Mouse (Mus musculus) Patski (cell line): ENCODE results near the gene Bloc1s3. TPM values are rescaled to one million over a fixed set of nuclear protein-coding genes. Genes with fewer than 3 reads are reported as not detected.

Experiments used
- ATAC-seq: fragments of 100-300 bp; one replicate; pipeline ENCODE4 v1.8.0; 2021
- CTCF ChIA-PET: fragments of 350-600 bp; sonication (Branson Sonifier 250); formaldehyde crosslinking; loops from one replicate; lab custom pipeline; 2022; ENCODE audit warnings: inconsistent platforms; lab: Charles Lee
- POLR2A ChIA-PET: fragments of 350-600 bp; sonication (Branson Sonifier 250); formaldehyde crosslinking; loops from one replicate; lab custom pipeline; 2022; ENCODE audit warnings: antibody characterized with exemption, inconsistent platforms; lab: Charles Lee
- DNase-seq: peaks from one replicate; pipeline ENCODE4 v3.0.0-alpha.2; 2011; ENCODE audit warnings: low read depth, low spot score
- H3K27me3 ChIP-seq: fragments of 371-371 bp; one replicate; pipeline ENCODE4 v1.5.1; 2021
- CTCF ChIP-seq: fragments of 100-300 bp; IDR thresholded peaks from one replicate; pipeline ENCODE4 v1.5.1; 2021
- in situ Hi-C: fragments of 300-500 bp; cut with MboI; formaldehyde crosslinking; loops from 3 replicates; pipeline ENCODE4 v1.11.1; 2018; ENCODE audit warnings: low pct_unique_long_range_greater_than_20kb, mixed read lengths
- polyA plus RNA-seq: library from polyadenylated mRNA; unstranded; gene quantifications from one replicate; pipeline ENCODE4 v1.2.3, GENCODE M21; 2021

Bloc1s3 gene
- polyA plus RNA-seq, 1 experiment from 2014 or later = 9.8 TPM

- CTCF ChIA-PET = interaction anchor here (1.5 kb wide), 1 partner anchor 24 kb away, joined by 3 read pairs; no protein-coding TSS in a partner anchor
- ATAC-seq (no peak), DNase-seq (no peak)
- TF ChIP-seq CTCF = no peak
- H3K27me3 ChIP-seq = no peaks in the 10 kb centered on the region
- in situ Hi-C loops = loop anchor here (5.0 kb wide), 1 partner anchor 34 kb away; no protein-coding TSS in a partner anchor
- POLR2A ChIA-PET = no interaction called here
Observed at GRCm38 (mm10) chr7:19462884-19463381, 45.2 kb downstream of the Bloc1s3 start, which contains the start of gene Exoc3l2. TSS of gene Exoc3l2 (plus strand) at chr7:19463331.

GRCm38 (mm10) chr7:19462443-19462842 lies 45.7 kb downstream of the Bloc1s3 start:
- ChIA-PET POLR2A (no interaction called here), CTCF (interaction anchor here (1.1 to 1.5 kb wide), 4 partner anchors 25 to 109 kb away, joined by 3 to 7 read pairs (median 3); no protein-coding TSS in a partner anchor)
- ATAC-seq (no peak), DNase-seq (no peak)
- no peak for TF ChIP-seq CTCF
- H3K27me3 ChIP-seq = no peaks in the 10 kb centered on the region
- in situ Hi-C loops = loop anchor here (5.0 kb wide), 1 partner anchor 35 kb away; no protein-coding TSS in a partner anchor

- in situ Hi-C loops = loop anchor here (5.0 kb wide), 1 partner anchor 36 kb away; no protein-coding TSS in a partner anchor
- H3K27me3 ChIP-seq = no peaks in the 10 kb centered on the region
- TF ChIP-seq CTCF = peak; percentile 92
- ATAC-seq (no peak), DNase-seq (no peak)
- ChIA-PET CTCF (interaction anchor here (0.8 to 1.5 kb wide), 10 partner anchors 10 to 144 kb away, joined by 3 to 7 read pairs (median 3); no protein-coding TSS in a partner anchor), POLR2A (no interaction called here)
Observed at GRCm38 (mm10) chr7:19461488-19461887, 46.7 kb downstream of the Bloc1s3 start.

- ChIA-PET POLR2A (interaction anchor here (1.2 kb wide), 1 partner anchor 15 kb away, joined by 5 read pairs; no protein-coding TSS in a partner anchor), CTCF (no interaction called here)
- in situ Hi-C loops = loop anchor here (5.0 kb wide), 1 partner anchor 37 kb away; no protein-coding TSS in a partner anchor
- no peak for DNase-seq
- no peaks in the 10 kb centered on the region for H3K27me3 ChIP-seq
- no peak for ATAC-seq
- no peak for TF ChIP-seq CTCF
Observed at GRCm38 (mm10) chr7:19460500-19460899, 47.7 kb downstream of the Bloc1s3 start.

- H3K27me3 ChIP-seq = no peaks in the 10 kb centered on the region
- CTCF ChIA-PET = no interaction called here
- no peak for TF ChIP-seq CTCF
- peak; percentile 14 for ATAC-seq
- POLR2A ChIA-PET = no interaction called here
- no peak for DNase-seq
- in situ Hi-C loops = no loop called here
Observed at GRCm38 (mm10) chr7:19459144-19459870, 48.9 kb downstream of the Bloc1s3 start.

- in situ Hi-C loops = no loop called here
- DNase-seq = peak; percentile 34
- no peak for TF ChIP-seq CTCF
- peak; percentile 85 for ATAC-seq
- POLR2A ChIA-PET = no interaction called here
- CTCF ChIA-PET = no interaction called here
- H3K27me3 ChIP-seq = no peaks in the 10 kb centered on the region
Observed at GRCm38 (mm10) chr7:19458591-19459111, 49.5 kb downstream of the Bloc1s3 start, which contains the start of gene Mark4. TSS of gene Mark4 (minus strand) at chr7:19458821.

- in situ Hi-C loops = no loop called here
- ChIA-PET CTCF (interaction anchor here (1.0 kb wide), 1 partner anchor 17 kb away, joined by 4 read pairs; no protein-coding TSS in a partner anchor), POLR2A (no interaction called here)
- no peaks in the 10 kb centered on the region for H3K27me3 ChIP-seq
- TF ChIP-seq CTCF = no peak
- ATAC-seq (peak; percentile 49), DNase-seq (no peak)
Observed at GRCm38 (mm10) chr7:19458072-19458486, 50.1 kb downstream of the Bloc1s3 start.

- ATAC-seq = peak; percentile 13
- in situ Hi-C loops = no loop called here
- no peak for TF ChIP-seq CTCF
- POLR2A ChIA-PET = no interaction called here
- H3K27me3 ChIP-seq = no peaks in the 10 kb centered on the region
- CTCF ChIA-PET = interaction anchor here (1.0 kb wide), 1 partner anchor 18 kb away, joined by 4 read pairs; no protein-coding TSS in a partner anchor
- DNase-seq = no peak
Observed at GRCm38 (mm10) chr7:19457414-19458071, 50.6 kb downstream of the Bloc1s3 start.

- CTCF ChIA-PET = no interaction called here
- no peak for ATAC-seq
- TF ChIP-seq CTCF = no peak
- POLR2A ChIA-PET = no interaction called here
- no peak for DNase-seq
- no peaks in the 10 kb centered on the region for H3K27me3 ChIP-seq
- in situ Hi-C loops = no loop called here
Observed at GRCm38 (mm10) chr7:19456628-19457027, 51.5 kb downstream of the Bloc1s3 start.

- ATAC-seq = no peak
- CTCF ChIA-PET = no interaction called here
- no peak for TF ChIP-seq CTCF
- POLR2A ChIA-PET = no interaction called here
- in situ Hi-C loops = no loop called here
- DNase-seq = no peak
- H3K27me3 ChIP-seq = no peaks in the 10 kb centered on the region
Observed at GRCm38 (mm10) chr7:19455819-19456495, 52.2 kb downstream of the Bloc1s3 start.
